Mouse (Mus musculus) thymus, adult 2 months (tissue): ENCODE measurements around the gene Sult1a1. TPM values are rescaled to one million over a fixed set of nuclear protein-coding genes. Genes with fewer than 3 reads are reported as not detected.
A peak's percentile ranks its signal among the peaks of the same experiment; 100 is the strongest.
"Not testable (repeated sequence)": the region's sequence is repeated elsewhere in the genome, so short reads cannot be mapped to it uniquely, and the experiment has no call there.

ENCODE experiments used
- DNase-seq: peaks from one replicate; pipeline ENCODE4 v3.0.0; 2021
- H3K27ac ChIP-seq: fragments of 200-500 bp; 2 replicates; pipeline ENCODE4 v1.5.1; 2012; ENCODE audit warnings: low read length, control low read depth; ENCODE audit not compliant: control insufficient read depth, insufficient read depth
- H3K27me3 ChIP-seq: fragments of 200-500 bp; 2 replicates; pipeline ENCODE4 v1.6.1; 2012; ENCODE audit warnings: mild to moderate bottlenecking, low read length, moderate library complexity, mixed read lengths; ENCODE audit not compliant: control insufficient read depth, insufficient read depth
- H3K36me3 ChIP-seq: fragments of 200-500 bp; 2 replicates; pipeline ENCODE4 v1.6.1; 2012; ENCODE audit warnings: mild to moderate bottlenecking, low read length, moderate library complexity; ENCODE audit not compliant: control insufficient read depth, insufficient read depth
- H3K4me1 ChIP-seq: fragments of 200-500 bp; replicated peaks from 2 replicates; pipeline ENCODE4 v1.6.1; 2012; ENCODE audit warnings: low read length; ENCODE audit not compliant: control insufficient read depth, insufficient read depth
- H3K4me3 ChIP-seq: fragments of 200-500 bp; 2 replicates; pipeline ENCODE4 v1.5.1; 2012; ENCODE audit warnings: mild to moderate bottlenecking, low read length, control low read depth, moderate library complexity; ENCODE audit not compliant: control insufficient read depth, insufficient read depth
- CTCF ChIP-seq: fragments of 200-500 bp; IDR thresholded peaks from 2 replicates; pipeline ENCODE4 v1.5.1; 2012; ENCODE audit warnings: mild to moderate bottlenecking, control low read depth, low read length, moderate library complexity, borderline replicate concordance; ENCODE audit not compliant: control insufficient read depth, poor library complexity, insufficient read depth; ENCODE audit errors: extremely low read depth
- POLR2A ChIP-seq: fragments of 200-500 bp; IDR thresholded peaks from 2 replicates; pipeline ENCODE4 v1.6.1; 2012; ENCODE audit warnings: mild to moderate bottlenecking, low read length, control low read depth, moderate library complexity; ENCODE audit not compliant: control insufficient read depth, poor library complexity, insufficient read depth; ENCODE audit errors: extremely low read depth
- WGBS: fragments of 180-500 bp; shearing (Covaris S2); methylation state at CpG from one replicate; pipeline ENCODE4 v1.1.7; 2018; 5-methylcytosine and 5-hydroxymethylcytosine counted together
- polyA plus RNA-seq: library from polyadenylated mRNA; depleted of rRNA; stranded (reverse); fragments of >200 nt; gene quantifications from 2 replicates; pipeline ENCODE4 v1.2.3, GENCODE M21; 2012

The Sult1a1 gene
- polyA plus RNA-seq, 1 experiment: 14.8 TPM

DNA sequence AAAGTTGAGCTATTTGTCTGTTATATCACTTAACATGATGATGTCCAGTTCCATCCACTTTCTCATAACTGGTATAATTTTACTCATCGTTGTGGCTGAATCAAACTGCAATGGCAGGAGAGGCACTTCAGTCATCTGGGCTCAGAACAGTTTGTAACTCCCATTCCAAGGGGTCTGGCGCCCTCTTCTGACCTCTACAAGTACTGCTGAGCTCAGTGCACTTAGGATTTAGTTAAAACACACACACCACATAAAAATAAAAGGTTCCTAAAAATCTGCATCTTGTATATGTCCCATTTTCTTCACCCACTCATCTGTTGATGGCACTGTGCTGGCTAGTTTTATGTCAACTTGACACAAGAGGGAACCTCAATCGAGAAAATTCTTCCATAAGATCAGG, 17.0 kb upstream of the Sult1a1 start:
- 11% methylated on average over 3 of the region's 3 CpGs for WGBS
- peak; percentile 89 for DNase-seq
- Histone ChIP-seq H3K27ac (no peak overlapping the region), H3K4me3 (no peak overlapping the region), H3K36me3 (no peaks in the 10 kb centered on the region), H3K27me3 (no peaks in the 10 kb centered on the region), H3K4me1 (peaks cover 17% of the 10 kb centered on the region)
- no peak for TF ChIP-seq POLR2A
- TF ChIP-seq CTCF: no peak

DNA sequence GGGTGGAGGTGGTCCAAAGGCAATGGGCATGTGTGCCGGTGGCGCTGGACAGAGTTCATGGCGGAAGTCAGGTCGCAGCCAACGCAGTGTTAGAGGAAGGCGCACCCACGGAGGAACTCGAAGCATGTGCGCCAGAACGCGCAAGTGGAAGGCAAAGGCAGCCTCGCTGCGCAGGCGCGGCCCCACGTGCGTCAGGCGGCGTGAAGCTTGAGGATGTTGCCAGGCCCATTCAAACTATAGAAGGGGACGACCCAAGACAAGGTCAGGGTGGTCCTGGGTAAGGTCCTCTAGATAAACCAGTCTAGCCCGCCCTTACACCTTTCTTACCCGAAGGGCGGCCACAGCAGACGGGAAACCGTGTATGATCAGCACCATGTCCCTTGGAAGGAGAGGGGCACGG, 16.2 kb upstream of the Sult1a1 start:
- Histone ChIP-seq H3K27me3 (no peaks in the 10 kb centered on the region), H3K4me3 (no peak overlapping the region), H3K27ac (no peak overlapping the region), H3K36me3 (no peaks in the 10 kb centered on the region), H3K4me1 (peaks cover 15% of the 10 kb centered on the region)
- no peak for TF ChIP-seq CTCF
- TF ChIP-seq POLR2A: no peak
- WGBS: 96% methylated on average over 26 of the region's 26 CpGs
- DNase-seq: no peak

DNA sequence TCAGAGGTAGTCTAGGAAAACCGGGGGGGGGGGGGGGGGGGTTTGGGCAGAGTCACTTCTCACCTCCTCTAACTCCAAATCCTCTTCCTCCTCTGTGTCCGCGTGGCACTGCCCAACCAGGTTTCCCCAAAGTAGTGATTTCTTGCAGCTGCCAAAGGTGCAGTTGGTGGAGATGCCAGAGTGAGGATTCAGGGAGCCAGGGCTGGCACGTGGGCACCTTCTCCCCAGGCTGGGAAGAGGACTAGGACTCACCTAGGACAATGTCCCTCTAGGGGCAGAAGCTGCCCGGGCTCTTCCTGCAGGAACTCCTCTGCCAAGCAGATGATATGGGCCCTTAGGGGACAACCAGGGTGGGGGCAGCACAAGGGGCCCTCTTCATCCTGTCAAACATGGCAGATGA, 15.4 kb upstream of the Sult1a1 start:
- H3K4me1 ChIP-seq: peaks cover 9% of the 10 kb centered on the region
- DNase-seq: no peak
- no peaks in the 10 kb centered on the region for H3K36me3 ChIP-seq
- WGBS: 88% methylated on average over 5 of the region's 5 CpGs
- no peak overlapping the region for H3K4me3 ChIP-seq
- TF ChIP-seq CTCF (no peak), POLR2A (no peak)
- H3K27me3 ChIP-seq: no peaks in the 10 kb centered on the region
- H3K27ac ChIP-seq: no peak overlapping the region

DNA sequence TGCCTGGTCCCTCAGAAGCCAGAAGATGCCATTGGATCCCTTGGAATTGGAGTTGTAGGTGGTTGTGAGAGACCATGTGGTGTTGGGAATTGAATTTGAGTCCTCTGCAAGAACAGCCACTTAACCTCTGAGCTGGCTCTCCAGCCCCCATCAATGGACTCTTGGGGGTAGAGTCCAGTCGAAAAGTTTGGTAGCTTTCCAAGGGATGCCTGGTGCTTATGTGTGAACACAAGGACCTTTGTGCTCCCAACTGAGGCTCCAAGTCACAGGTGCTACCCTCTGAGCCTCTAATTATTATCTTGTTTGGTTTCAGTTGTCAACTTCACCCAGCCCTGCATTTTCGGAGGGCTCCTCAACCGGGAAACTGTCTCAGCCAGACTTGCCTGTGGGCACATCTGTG, 14.5 kb upstream of the Sult1a1 start:
- 96% methylated on average over 3 of the region's 3 CpGs for WGBS

DNA sequence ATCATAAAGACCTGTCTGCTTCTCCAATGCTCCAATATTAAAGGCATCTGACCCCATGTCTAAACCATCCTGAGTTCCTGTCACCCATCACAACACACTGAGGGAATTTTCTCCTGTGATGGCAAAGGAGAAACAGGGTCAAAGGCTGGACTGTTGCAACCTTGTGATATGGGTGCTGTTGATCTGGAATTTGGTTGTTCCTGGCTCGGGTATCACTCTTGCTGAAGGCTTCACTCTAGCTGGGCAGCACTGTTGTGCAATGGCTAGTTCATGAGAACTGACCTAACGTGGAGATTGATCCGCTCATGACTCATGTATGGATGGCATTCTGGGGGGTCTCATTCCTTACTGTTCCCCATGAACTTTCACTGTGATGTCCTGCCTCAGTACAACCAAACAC, 12.8 kb upstream of the Sult1a1 start:
- 89% methylated on average over 3 of the region's 3 CpGs for WGBS
- H3K27me3 ChIP-seq: no peaks in the 10 kb centered on the region
- no peak overlapping the region for H3K27ac ChIP-seq
- no peaks in the 10 kb centered on the region for H3K4me1 ChIP-seq
- DNase-seq: no peak
- no peaks in the 10 kb centered on the region for H3K36me3 ChIP-seq
- TF ChIP-seq CTCF: no peak
- no peak for TF ChIP-seq POLR2A
- H3K4me3 ChIP-seq: no peak overlapping the region

More for the DNA sequence above, 14.5 kb upstream of the Sult1a1 start:
- Histone ChIP-seq H3K4me1 (peaks cover 3% of the 10 kb centered on the region), H3K27me3 (no peaks in the 10 kb centered on the region), H3K36me3 (no peaks in the 10 kb centered on the region), H3K4me3 (no peak overlapping the region), H3K27ac (no peak overlapping the region)
- no peak for TF ChIP-seq CTCF
- no peak for DNase-seq

DNA sequence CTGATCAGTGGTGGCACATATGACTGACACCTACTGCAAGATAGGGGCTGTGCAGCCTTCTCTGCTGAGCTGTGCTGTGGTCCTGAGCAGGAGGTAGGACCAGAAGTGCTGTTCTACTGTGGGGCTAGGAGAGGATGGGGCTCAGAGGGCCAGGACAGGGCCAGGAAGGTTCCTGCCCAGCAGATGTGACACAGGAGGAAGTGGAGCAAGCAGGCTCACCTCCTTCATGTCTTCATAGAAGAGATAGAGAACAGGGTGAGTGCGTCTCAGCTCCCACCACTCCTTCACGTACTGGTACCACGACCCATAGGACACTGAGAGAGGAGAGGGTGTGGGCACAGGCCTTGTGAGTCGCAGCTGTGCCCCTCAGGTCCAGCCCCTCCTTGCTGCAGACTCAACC, 11.9 kb upstream of the Sult1a1 start:
- H3K4me1 ChIP-seq, DNase-seq, H3K27me3 ChIP-seq, H3K4me3 ChIP-seq, H3K27ac ChIP-seq, H3K36me3 ChIP-seq: not testable (repeated sequence)
- 67% methylated on average over 4 of the region's 4 CpGs for WGBS

DNA sequence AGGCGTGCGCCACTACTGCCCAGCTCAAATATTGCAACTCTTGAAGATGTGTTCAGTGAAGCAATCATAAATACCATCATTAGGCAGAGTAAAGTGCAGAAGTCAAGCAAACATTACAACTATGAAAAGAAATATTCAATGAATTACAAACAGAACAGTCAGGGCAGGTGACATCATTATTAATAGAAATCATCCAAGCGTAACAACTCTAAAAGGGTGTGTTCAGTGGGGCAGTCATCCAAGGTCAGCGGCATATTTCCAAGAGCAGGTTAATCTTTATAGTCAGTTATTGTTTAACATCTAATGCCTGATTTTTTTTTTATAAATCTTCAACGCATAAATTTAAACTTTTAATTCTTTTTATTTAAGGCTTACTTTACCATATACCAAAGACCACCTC, 5.0 kb upstream of the Sult1a1 start:
- H3K27ac ChIP-seq: no peak overlapping the region
- H3K27me3 ChIP-seq: no peaks in the 10 kb centered on the region
- DNase-seq: no peak
- no peaks in the 10 kb centered on the region for H3K4me1 ChIP-seq
- H3K36me3 ChIP-seq: no peaks in the 10 kb centered on the region
- no peak overlapping the region for H3K4me3 ChIP-seq
- TF ChIP-seq POLR2A (no peak), CTCF (no peak)
- whole genome bisulfite sequencing: 98% methylated on average over 5 of the region's 5 CpGs
